Mouse (Mus musculus): Measurements from ENCODE around the gene Gm21983. TPM values are rescaled to one million over a fixed set of nuclear protein-coding genes. Genes with fewer than 3 reads are reported as not detected.
A peak's percentile ranks its signal among the peaks of the same experiment; 100 is the strongest.

The Gm21983 gene
- total and polyA plus RNA-seq, 3 experiments: 0.16 TPM; not detected in 2

GRCm38 (mm10) chr7:27166614-27167474 lies 14.0 kb downstream of the Gm21983 start, which contains the start of gene Egln2:
Gene Egln2, minus strand, starts transcription at chr7:27166802.
- WGBS: under 1% methylated on average over 53 of the region's 61 CpGs
- intact Hi-C loops (cut with DNase I): loop anchor here (2.0 to 10.0 kb wide), 2 partner anchors 28 to 308 kb away; partner anchors contain the start of genes BC024978 and Sertad3
- Histone ChIP-seq H3K9ac (ENCODE audit: low read depth, low read length) (peak within 1 kb of the TSS; percentile 81), H3K4me1 (ENCODE audit: control insufficient read depth, insufficient read depth, low read length) (peaks cover 24% of the 10 kb centered on the region), H3K4me3 (peak within 1 kb of the TSS; percentile 72), H3K27me3 (ENCODE audit: control insufficient read depth, insufficient read depth, low read length) (no peaks in the 10 kb centered on the region), H3K79me2 (replicated peaks; ENCODE audit: control insufficient read depth, insufficient read depth, low read length) (peaks cover 8% of the 10 kb centered on the region), H3K27ac (peak within 1 kb of the TSS; percentile 95), H3K36me3 (ENCODE audit: control insufficient read depth, insufficient read depth, low read length) (peaks cover 4% of the 10 kb centered on the region; the same call in 1 of the 2 replicates)
- DNase-seq: peak; percentile 95 to 97
- TF ChIP-seq POLR2A (IDR thresholded peaks at IDR 0.05; ENCODE audit: insufficient read depth, low read depth, low read length) (peak; percentile 86), CTCF (IDR thresholded peaks at IDR 0.05) (no peak), EP300 (IDR thresholded peaks at IDR 0.05; ENCODE audit: insufficient read depth, low read depth, low read length) (0 out of 2 replicates have a peak, but pooled peaks have one; percentile 59)

DNA sequence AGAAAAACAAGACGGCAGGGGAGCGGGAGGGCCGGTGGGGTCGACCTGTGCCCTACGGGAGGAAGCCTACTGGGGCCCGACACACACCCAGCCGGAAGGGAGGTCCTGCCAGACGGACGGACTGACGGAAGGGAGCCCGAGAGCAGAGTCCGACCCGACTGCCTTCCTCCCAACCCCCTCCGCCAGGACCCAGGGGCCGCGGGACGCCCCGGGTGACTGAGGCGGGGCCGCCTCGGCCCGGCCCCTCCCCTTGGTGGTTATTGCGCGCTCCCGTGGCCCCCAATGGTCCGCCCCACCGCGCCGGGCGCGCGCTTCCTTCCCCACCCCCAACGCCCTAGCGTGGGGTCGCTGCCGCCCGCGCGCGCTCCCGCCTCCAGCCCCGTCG lies 14.7 kb downstream of the Gm21983 start:
- Histone ChIP-seq H3K79me2 (replicated peaks; ENCODE audit: control insufficient read depth, insufficient read depth, low read length) (peaks cover 8% of the 10 kb centered on the region), H3K9ac (ENCODE audit: low read depth, low read length) (peak overlapping the region; percentile 81), H3K4me1 (ENCODE audit: control insufficient read depth, insufficient read depth, low read length) (peaks cover 28% of the 10 kb centered on the region), H3K4me3 (peak overlapping the region; percentile 72), H3K36me3 (ENCODE audit: control insufficient read depth, insufficient read depth, low read length) (peaks cover 4% of the 10 kb centered on the region; the same call in 1 of the 2 replicates), H3K27ac (peak overlapping the region; percentile 95), H3K27me3 (ENCODE audit: control insufficient read depth, insufficient read depth, low read length) (no peaks in the 10 kb centered on the region)
- DNase-seq: peak; percentile 92 to 94
- TF ChIP-seq CTCF (IDR thresholded peaks at IDR 0.05) (no peak), POLR2A (IDR thresholded peaks at IDR 0.05; ENCODE audit: insufficient read depth, low read depth, low read length) (peak; percentile 80), EP300 (IDR thresholded peaks at IDR 0.05; ENCODE audit: insufficient read depth, low read depth, low read length) (0 out of 2 replicates have a peak, but pooled peaks have one; percentile 65)
- intact Hi-C loops (cut with DNase I): loop anchor here (2.0 to 10.0 kb wide), 2 partner anchors 29 to 309 kb away; partner anchors contain the start of genes BC024978 and Sertad3
- WGBS: 0% methylated on average over 23 of the region's 43 CpGs

DNA sequence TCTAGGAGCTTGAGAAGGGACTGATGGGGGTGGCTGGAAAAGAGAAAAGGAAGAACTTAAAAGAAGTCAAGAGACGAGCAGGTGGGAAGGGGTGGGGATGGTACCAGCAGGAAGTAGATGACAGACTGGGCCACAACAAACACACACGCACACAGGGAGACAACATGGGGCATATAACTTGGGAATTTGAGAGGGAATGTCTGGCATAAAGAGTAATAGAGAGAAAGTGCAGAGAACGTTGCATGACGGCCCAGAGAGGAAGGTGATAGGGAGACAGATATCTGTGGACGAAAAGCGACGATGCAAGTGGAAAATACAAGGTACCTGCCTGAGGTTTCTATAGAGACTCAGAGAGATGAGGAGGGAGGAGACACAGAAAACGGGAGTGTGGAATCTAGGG lies 15.2 kb downstream of the Gm21983 start:
- no peak for DNase-seq
- intact Hi-C loops (cut with DNase I): loop anchor here (2.0 to 10.0 kb wide), 2 partner anchors 29 to 309 kb away; partner anchors contain the start of genes BC024978 and Sertad3
- Histone ChIP-seq H3K27me3 (ENCODE audit: control insufficient read depth, insufficient read depth, low read length) (no peaks in the 10 kb centered on the region), H3K27ac (peak overlapping the region; percentile 95), H3K9ac (ENCODE audit: low read depth, low read length) (peak overlapping the region; percentile 81), H3K4me1 (ENCODE audit: control insufficient read depth, insufficient read depth, low read length) (peaks cover 32% of the 10 kb centered on the region), H3K36me3 (ENCODE audit: control insufficient read depth, insufficient read depth, low read length) (peaks cover 4% of the 10 kb centered on the region; the same call in 1 of the 2 replicates), H3K4me3 (peak overlapping the region; percentile 72), H3K79me2 (replicated peaks; ENCODE audit: control insufficient read depth, insufficient read depth, low read length) (peaks cover 8% of the 10 kb centered on the region)
- TF ChIP-seq POLR2A (IDR thresholded peaks at IDR 0.05; ENCODE audit: insufficient read depth, low read depth, low read length) (no peak; the same call in 1 of the 2 replicates), EP300 (IDR thresholded peaks at IDR 0.05; ENCODE audit: insufficient read depth, low read depth, low read length) (no peak)
- WGBS: 4% methylated on average over 8 of the region's 8 CpGs

- Histone ChIP-seq H3K4me3 (peak overlapping the region; percentile 72), H3K4me1 (ENCODE audit: control insufficient read depth, insufficient read depth, low read length) (peaks cover 35% of the 10 kb centered on the region), H3K27me3 (ENCODE audit: control insufficient read depth, insufficient read depth, low read length) (no peaks in the 10 kb centered on the region), H3K79me2 (replicated peaks; ENCODE audit: control insufficient read depth, insufficient read depth, low read length) (peaks cover 8% of the 10 kb centered on the region), H3K36me3 (ENCODE audit: control insufficient read depth, insufficient read depth, low read length) (peaks cover 7% of the 10 kb centered on the region; the same call in 1 of the 2 replicates), H3K9ac (ENCODE audit: low read depth, low read length) (peak overlapping the region; percentile 64), H3K27ac (peak overlapping the region; percentile 95)
- 60% methylated on average over 23 of the region's 23 CpGs for WGBS
- DNase-seq: peak; percentile 49 to 55
- intact Hi-C loops (cut with DNase I): loop anchor here (10.0 kb wide), 1 partner anchor 310 kb away; the partner anchor contains the start of gene Sertad3
- TF ChIP-seq EP300 (IDR thresholded peaks at IDR 0.05; ENCODE audit: insufficient read depth, low read depth, low read length): no peak
- TF ChIP-seq CTCF (IDR thresholded peaks at IDR 0.05): no peak
- no peak for TF ChIP-seq POLR2A (IDR thresholded peaks at IDR 0.05; ENCODE audit: insufficient read depth, low read depth, low read length)
Measured at GRCm38 (mm10) chr7:27165007-27165655, 15.8 kb downstream of the Gm21983 start.

DNA sequence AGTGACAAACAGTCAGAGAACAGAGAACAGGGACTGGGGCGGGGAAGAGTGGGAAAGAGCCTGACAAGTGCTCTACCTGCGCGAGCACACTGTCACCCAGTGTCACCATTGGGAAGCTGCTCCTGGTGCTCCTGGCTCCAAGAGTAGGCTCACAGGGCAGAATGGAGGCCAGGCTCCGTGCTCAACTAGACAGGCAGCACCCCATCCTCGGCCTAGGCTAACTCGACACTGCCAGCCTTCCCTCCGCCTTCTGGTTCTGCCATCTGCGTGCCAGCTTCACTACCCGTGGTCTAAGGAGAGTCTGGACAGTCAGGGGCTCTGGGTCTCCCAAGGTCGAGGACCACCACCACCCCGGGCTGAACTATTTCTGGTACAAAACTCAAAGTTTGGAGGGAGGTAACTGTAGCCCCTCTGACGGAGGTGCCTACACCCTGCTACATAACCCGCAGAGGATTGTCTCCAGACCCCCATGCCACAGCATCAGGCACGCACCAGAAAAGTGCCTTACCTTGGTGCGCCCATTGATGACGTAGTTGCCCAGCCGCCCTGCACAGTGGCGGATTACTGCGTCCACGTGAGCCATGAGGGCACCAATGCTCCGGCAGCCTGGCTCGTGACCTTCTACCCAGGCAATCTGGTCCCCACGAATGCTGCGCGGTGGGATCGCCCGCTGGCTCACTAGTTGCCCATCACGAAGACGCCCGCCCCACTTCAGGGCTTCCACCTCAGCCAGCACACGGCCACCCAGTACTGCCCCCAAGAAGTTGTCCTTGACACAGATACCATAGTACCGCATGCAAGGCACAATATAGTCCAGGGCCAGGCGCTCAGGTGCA lies 16.6 kb downstream of the Gm21983 start:
- Histone ChIP-seq H3K4me3 (peak overlapping the region; percentile 6; the same call in 1 of the 2 replicates), H3K36me3 (ENCODE audit: control insufficient read depth, insufficient read depth, low read length) (peaks cover 7% of the 10 kb centered on the region; the same call in 1 of the 2 replicates), H3K79me2 (replicated peaks; ENCODE audit: control insufficient read depth, insufficient read depth, low read length) (peaks cover 8% of the 10 kb centered on the region), H3K4me1 (ENCODE audit: control insufficient read depth, insufficient read depth, low read length) (peaks cover 37% of the 10 kb centered on the region), H3K27me3 (ENCODE audit: control insufficient read depth, insufficient read depth, low read length) (no peaks in the 10 kb centered on the region), H3K9ac (ENCODE audit: low read depth, low read length) (peak overlapping the region; percentile 64; the same call in 1 of the 2 replicates), H3K27ac (no peak overlapping the region; the same call in 1 of the 2 replicates)
- TF ChIP-seq CTCF (IDR thresholded peaks at IDR 0.05) (no peak), EP300 (IDR thresholded peaks at IDR 0.05; ENCODE audit: insufficient read depth, low read depth, low read length) (no peak), POLR2A (IDR thresholded peaks at IDR 0.05; ENCODE audit: insufficient read depth, low read depth, low read length) (no peak)
- 79% methylated on average over 33 of the region's 33 CpGs for WGBS
- peak in 1 of 2 experiments; percentile 32 for DNase-seq
- intact Hi-C loops (cut with DNase I): loop anchor here (5.0 to 10.0 kb wide), 2 partner anchors 163 to 310 kb away; partner anchors contain the start of gene Sertad3

All from heart, adult 2 months (tissue).